Mouse (Mus musculus) T-cell, adult 2 months (primary cell): ENCODE measurements around the gene Rnf19b.

Source experiments
- DNase-seq: peaks from one replicate; pipeline ENCODE4 v3.0.0; 2022; ENCODE audit warnings: low spot score

Rnf19b gene

DNA sequence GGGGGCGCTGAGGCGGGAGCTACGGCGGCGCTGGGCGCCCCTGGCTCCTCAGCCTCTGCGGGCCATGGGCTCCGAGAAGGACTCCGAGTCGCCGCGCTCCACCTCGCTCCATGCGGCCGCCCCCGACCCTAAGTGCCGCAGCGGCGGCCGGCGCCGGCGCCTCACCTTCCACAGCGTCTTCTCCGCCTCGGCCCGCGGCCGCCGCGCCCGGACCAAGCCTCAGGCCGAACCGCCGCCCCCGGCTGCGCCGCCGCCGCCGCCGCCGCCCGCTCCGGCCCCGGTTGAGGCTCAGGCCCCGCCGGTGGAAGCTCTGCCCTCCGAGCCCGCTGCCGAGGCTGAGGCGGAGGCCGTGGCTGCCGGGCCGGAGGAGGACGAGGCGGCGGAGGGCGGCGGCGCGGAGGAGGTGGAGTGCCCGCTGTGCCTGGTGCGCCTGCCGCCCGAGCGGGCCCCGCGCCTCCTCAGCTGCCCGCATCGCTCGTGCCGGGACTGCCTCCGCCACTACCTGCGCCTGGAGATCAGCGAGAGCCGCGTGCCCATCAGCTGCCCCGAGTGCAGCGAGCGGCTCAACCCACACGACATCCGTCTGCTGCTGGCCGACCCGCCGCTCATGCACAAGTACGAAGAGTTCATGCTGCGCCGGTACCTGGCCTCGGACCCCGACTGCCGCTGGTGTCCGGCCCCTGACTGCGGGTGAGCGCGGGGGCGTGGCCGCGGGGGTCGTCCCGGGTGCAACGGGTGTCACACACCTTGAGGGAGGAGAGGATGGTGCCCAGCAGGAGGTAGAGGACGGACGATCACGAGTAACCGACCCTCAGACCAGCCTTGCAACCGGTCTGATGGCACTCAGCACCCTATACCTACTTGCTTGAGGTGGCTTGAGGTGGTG lies at the start of gene Rnf19b:
Gene Rnf19b, plus strand, starts transcription at position 65 of the 886 bp plus-strand sequence.
- DNase-seq, result peak; percentile 48

DNA sequence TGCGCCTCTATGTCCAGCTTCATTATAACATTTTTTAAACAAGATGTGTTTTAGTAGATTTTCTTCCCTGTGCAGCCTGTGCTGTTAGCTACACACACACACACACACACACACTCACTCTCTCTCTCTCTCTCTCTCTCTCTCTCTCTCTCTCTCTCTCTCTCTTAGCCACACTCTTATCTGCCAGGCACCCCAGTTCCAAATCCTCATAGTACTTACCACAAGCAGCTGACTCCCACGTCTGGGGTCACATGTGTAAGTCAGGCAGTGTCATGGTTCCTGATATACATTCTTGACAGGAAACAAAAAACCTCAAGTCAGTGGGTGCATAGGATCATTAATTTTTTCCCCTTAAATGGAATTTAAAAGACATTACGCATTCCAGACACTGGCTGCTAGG lies 49.4 kb upstream of the Rnf19b start:
- peak; percentile 62 for DNase-seq

DNA sequence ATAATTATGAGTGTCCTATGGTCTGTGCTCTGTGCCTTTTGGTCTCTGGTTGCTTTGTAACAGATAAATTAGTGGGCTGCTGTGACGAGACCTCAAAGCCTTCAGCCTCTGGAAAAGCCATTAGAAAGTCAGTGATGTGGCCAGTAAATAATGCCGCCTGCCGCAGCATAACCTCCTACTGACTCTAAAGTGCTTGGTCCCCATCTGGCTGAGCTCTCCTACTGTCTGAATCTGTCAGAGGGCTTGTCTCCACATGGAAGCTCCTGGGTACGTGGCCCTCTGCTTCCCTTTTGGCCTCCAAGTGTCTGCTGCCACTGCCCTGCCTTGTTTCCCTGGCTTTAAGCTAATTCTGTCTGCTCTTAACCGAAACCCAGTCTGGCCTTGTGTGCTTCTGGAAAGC lies 48.5 kb upstream of the Rnf19b start:
- no peak for DNase-seq

DNA sequence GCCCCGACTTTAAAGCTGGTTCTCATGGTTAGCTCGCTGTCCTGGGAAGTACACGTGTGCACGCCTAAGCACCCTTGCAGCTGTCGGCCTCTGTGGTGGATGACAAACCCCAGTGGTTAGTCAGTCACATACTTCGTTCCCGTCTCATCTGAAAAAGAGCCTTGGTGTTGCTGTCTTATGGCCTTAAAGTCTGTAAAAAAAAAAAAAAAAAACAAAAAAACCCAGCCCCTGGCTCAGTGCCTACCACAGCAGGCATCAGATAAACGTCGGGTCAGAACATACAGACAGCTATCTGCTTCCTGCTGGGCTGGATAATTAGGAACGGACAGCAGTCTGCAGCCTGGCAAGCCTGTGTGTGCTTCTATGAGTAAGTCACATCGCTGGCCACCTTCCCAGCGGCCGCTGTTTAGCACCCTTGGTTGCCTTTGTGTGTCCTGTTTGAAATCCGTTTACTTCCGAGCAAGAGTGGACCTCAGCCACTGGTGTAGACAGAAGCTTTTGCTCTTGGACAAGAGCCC lies 46.4 kb upstream of the Rnf19b start:
- no peak for DNase-seq

DNA sequence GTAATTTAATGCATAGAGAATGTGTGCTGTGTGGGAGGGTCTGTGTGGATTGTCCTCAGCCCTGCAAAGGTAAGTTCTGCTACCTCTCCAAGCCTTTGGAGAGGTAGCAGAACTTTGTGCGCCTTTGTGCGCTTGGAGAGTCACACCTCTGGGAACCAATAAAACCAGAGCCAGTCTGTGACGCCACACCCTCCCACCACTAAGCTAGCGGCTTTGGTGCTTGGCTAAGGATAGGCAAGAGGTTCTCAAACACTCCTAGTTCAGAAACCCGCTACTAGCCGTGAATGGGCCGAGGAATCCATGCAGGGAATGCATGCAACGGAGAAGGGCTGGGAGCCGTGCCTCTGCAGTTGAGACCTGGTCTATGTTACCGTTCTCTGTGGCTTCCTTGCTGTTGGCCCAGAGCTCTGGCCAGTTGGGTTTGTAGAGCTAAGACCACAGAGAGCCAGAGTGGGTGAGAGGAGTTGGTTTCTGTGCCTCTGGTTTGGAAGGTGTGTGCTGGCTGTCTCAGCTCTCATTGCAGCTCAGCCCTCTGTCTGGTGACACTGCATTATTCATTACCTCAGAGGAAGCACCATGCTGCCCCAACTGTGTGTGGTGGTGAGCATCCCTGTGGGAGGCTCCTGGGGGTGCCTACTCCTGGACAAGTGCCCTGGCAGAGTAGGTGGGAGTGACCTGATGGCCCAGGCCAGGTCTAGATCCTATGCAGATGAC lies 44.8 kb upstream of the Rnf19b start:
- no peak for DNase-seq

DNA sequence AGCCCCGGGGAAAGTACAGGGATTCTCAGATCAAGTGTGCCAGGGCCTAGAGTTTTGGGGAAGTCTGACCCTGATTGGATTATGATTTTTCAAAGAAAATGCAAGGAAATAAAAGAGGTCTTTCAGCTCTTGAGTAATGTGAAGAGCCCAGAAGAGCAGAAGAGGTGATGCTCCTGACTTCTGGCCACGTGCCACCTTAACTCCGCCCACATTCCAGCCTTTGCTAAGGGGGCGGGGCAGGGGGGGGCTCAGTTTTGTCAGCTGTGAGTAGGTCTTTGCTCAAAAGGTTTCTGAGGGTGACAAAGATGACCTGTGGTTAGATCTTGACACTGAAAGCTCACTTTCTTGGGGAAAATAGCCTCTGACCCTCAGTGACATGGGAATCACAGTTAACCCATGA lies 41.7 kb upstream of the Rnf19b start:
- no peak for DNase-seq

DNA sequence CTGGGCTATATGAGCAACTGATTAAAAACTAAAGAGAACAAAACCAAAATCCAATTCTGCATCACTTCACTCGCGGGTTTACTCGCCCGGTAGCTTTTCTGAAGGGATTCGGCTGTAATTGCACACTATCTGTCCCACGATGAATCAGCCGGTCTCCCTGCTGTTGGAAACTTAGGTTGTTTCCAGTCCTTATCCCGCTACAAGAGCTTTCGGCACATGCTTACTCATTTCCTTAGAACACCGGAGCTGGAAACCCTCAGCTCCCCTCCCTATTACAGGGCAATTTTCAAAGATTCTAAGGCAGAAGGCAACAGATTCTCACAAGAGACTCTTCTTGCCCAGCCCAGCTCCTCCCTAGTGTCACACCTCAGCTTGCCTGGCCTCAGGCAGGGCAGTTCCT lies 40.9 kb upstream of the Rnf19b start:
- DNase-seq, result no peak

DNA sequence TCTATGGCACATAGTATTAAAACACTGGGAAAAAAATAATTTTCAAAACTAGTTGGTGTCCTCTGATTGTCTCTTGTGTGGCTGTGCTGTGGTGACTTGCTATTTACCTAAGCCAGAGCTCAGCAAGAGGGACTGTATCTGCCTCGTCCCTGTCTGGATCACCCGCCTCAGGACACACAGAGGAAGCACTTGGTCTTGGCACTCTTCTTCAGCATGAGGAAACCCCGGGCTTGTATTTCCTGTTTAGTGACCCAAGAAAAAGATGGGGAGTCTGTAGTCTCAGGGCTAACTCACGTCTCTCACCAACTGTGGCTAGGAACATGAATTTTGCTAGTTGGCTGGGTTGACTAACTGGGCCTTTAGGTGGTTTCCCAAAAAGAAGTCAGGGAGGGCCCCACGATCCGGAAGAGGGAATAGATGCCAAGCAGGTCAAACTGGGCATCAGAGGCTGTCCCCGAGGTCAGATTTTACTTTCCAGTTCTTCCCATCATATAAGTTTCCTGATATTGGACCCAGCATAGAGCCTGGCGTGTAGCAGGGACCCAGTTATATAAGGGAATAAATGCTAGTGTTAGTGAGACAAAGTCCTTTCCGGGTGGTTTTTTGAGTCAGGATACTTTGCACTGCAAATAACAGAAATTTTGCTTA lies 39.2 kb upstream of the Rnf19b start:
- DNase-seq, result no peak

DNA sequence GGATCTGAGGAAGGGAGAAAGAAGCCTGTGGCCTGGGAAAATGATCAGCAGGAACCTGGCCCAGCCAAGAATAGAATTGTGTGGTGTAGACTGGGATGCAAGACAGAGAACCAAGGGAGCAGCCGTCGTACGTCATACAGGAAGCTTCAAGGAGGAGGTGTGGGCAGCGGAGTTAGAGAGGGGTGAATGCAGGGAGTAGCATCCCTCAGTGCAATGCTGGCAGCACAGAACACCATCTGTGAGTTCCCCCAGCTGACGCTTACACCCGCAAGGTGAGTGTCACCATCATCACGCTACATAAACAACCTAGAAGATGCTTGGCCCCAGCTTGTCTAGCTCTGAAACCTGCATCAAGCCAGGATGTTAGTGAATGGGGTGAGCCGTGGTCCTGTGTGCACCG lies 38.3 kb upstream of the Rnf19b start:
- no peak for DNase-seq

DNA sequence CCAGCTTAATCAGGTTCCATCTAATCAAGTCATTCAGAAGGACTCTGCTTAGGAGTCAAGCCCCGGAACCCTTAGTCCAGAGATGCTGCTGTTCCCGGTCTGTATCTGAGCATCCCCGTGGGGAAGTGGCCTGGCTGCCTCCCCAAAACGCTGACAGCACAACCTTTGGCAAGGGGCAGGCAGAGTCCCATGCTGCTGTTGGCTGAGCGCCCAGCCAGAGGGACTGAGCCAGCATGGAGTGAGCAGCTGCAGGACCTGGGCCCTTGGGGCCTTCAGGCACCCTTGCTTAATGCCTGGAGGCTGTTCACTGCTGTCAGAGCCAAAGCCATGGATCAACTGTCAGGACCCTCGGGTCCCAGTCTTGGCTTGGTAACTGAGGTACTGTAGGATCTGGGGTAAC lies 37.6 kb upstream of the Rnf19b start:
- DNase-seq, result no peak

DNA sequence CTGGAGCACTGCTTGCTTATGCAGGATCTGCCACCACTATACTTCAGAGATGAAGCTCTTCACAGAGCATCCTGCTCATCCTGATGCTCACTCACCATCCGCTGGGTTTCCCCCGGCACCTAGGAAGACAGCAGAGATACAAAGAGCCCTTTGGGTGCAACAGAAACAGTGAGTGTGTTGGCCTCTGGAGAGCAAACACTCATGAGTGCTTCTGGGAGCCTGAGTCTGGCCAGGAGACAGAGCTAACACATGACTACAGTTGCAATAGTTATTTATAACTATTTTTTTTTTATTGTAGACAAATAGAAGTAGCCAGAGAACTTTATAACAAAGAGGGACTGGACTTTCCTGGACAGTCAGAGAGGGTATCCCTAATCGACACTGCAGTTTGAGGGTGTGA lies 36.6 kb upstream of the Rnf19b start:
- no peak for DNase-seq

DNA sequence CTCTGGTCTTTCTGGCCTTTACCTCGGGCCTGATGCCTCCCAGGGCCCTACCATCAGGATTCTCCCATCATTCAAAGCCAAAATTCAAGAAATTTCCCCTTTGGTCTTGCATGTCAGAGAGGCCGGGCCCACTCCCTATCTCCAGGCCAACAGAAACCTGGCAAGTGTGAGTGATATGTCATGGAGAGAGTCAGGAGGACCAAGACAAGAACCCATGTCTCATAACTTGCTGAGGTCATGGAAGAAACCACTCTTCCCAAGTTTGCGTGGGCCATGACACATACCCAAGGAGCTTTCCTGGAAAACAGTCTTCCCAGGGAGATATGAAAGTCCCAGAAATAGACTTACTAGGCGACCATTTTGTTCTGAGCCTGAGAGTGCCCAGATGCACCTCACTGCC lies 36.2 kb upstream of the Rnf19b start:
- DNase-seq, result no peak

DNA sequence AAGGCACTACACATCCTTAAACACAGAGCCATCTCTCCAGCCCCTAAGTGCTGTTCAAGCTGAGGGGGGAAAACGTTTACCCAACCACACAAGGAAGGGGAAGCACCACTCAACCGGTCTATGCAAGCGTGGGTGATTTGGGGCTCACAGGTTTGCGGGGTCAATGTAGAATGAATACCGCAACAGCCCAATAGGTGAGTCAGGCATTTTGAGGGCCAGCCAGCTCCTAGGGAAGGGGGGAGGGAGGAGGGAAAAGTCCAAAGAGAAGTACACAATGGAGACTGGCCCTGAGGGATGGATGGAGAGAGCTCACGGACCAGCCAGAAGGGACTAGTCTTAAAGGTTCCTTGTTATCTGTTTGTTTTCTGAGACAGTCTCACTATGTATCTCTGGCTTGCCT lies 34.2 kb upstream of the Rnf19b start:
- no peak for DNase-seq

DNA sequence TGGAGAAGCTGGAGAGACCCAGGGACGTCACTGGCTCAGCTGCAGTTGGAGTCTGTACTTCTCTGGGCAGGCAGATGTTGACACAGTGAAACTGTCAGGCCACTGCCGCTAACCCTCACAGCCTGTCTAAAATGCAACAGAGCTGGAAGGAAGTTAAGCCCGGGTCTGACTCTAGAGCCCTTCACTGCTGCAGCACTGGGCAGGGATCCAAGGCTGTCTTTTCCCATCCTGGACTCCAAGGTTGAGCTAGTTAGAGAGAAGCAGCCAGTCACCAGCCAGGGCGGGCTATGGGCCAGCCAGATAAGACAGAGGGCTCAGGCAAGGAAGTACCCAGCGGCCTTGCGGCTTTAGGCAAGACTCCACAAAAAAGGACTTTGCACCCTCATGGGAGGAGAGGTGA lies 33.3 kb upstream of the Rnf19b start:
- DNase-seq, result no peak

DNA sequence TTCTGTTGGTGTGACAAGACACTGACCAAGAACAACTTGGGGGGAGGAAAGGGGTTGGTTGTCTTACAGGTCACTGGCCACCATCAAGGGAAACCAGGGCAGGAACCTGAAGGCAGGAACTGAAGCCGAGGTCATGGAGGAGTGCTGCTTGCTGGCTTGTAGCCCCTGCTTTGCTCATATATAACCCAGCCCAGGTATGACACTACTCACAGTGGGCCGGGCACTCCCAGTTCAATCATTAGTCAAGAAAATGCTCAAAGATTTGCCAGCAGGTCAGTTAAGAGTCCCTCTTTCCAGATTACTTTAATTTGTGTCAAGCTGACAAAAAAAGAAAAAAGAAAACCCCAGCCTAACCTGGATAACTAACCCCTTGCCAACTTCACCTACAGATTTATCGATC lies 32.4 kb upstream of the Rnf19b start:
- DNase-seq, result no peak

DNA sequence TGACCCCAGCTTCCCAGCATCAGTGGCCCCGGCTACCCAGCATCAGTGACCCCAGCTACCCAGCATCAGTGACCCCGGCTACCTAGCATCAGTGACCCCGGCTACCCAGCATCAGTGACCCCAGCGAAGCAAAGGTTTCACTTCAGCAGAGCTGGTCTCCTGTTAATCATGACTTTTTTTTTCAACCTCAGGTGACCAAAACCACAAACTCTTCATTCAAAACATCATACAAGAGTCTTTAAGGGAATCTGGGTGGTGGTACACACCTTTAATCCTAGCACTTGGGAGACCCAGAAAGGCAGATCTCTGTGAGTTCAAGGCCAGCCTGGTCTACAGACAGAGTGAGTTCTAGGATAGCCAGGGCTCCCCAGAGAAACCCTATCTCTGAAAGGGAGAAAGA lies 27.3 kb upstream of the Rnf19b start:
- DNase-seq, result no peak

DNA sequence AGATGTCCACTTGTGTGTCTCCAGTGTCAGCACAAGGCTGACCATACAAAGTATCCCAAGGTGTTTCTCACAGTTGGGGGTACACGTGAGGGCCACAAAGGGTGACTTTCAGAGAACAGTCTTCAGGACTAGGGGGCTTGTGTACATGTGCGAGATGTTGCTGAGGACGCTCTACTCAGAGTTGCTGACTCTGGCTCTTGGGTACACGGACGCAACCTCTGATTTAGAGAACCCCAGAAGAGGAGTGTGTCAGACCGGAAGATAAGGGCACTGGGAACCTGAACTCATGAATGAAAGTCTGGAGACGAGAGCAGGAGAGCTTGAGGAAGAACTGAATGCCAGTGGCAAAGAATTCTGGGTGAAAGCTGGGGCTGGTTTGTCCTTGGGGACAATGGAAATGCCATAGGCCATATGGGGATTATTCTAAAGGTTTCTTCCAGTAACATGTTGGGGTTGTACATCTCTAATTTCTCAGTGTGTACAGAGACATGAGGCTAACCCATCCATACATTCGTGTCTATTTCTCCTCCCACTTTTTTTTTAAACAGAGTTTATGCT lies 26.6 kb upstream of the Rnf19b start:
- no peak for DNase-seq

DNA sequence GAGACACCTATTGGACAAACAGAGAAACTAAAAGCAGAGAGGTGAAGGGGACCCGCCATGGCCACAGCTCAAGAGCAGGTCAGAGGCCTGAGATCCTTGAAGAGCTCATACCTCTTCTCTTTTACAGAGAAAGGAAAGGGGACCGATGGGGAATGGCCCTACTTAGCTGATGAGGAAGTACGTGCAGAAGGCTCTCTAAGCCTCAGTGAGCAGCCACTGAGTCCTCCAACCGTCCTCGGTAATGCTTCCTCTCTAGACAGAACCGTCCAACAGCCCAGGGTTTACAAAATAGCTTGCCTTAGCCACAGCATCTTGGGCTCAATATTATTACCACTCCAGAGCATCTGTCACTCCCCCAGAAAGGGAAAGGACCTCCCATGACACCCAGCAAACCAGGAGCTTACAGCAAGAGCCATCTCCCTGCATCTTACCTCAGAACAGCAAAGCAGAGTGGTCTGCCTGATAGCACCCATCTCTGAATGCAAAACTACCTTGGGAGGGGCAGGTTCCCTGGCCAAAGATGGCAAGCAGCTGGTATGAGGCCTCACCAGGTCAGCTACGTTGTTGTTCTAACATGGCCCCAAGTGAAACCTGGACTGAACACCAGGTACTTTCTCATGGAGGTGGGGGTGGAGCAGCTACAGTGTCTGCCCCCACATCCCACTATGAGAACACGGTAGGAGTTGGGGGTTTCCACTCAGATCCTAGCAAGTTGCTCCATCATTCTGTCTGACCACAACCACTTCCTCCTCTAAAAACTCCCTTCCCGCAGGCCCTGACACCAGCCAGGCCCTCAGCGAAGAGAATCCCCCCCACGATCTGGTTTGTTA lies 25.7 kb upstream of the Rnf19b start:
- DNase-seq, result peak; percentile 85

DNA sequence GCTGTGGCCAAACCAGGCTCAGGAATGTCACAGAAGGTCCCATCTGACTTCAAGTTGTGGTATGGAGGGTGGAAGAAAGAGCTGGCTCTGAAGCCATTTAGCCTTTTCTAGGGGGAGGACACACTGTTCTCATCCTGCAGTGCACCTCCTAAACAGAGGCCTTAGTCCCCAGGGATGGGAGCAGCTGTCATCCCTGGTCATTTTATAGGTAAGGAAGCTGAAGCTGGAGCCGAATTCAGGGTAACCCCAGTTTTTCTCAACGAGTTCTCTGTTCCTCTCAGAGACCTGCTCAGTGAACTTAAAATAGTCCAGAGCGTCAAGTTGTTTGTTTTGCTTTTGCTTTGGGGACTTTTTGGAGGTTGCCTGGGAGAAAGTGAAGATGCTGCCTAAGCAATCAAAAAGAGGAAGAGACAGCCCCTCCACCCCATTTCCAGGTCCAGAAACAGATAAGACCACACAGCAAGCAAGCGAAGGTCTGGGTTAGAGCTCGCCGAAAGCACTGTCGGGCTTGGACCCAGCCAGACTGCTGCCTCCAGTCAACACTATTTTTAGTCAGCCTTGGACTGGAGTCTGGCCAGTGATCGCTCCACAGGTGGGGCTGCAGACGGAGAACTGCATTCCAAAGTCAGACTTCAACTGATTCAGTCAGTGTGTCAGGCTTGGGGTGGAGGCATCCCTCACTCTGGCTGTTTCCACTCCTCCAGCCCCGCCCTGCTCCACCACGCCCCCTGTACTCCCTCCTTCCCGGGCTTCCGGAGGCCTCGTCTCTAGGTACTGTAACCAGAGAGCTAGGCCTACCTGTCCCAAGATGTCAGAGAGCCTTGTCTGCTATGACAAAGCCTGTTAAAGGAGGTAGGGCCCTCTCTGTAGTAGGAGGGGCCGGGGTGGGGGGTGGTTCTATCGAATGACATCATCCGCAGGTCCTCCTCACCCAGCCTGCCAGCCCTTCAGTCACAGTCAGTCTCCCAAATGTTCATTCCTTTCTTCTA lies 24.8 kb upstream of the Rnf19b start:
- DNase-seq, result peak; percentile 56

DNA sequence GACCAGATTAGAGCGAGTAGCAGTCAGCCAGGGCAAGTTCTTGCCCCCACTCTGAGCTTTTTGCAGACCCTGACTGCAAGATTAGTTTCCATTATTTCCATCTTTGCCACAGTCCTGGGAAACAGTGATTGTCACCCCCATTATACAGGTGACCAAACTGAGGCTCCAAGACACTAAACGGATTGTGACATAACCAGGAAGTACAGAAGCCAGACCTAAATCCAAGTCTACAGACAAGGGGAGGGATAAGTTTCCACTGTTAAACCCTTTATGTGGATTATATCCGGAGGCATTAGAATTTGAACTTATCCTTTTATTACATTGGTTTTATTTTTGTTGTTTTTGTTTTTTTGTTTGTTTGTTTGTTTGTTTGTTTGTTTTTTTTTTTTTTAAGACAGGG lies 23.8 kb upstream of the Rnf19b start:
- no peak for DNase-seq
